Comparison of ENCODE assay signal across 8 mouse cellular contexts in the genomic region with DNA sequence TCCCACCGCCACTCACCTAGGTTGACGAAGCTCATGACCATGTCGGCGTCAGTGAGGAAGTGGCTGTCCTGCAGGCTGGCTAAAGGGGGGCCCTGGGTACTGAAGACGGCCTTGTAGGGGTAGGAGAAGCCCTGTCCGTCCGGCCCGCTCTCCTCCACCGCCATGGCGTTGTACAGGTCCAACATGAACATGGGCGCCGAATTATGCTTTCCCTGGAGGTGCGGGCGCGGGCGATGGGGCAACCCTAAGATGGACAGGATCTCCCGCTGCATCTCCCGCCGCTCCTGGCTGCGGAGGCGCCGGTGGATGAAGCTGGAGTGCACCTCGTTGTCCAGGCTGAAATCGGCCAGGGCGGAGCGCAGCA. TPM values are rescaled to one million over a fixed set of nuclear protein-coding genes. Genes with fewer than 3 reads are reported as not detected.
DNase-seq lines count a peak whose midpoint lies in the region; ATAC-seq and TF ChIP-seq lines count a peak whose summit lies in the region.

No protein-coding gene starts in this region.

- peaks cover 41% of the 10 kb centered on the region for H3K27me3 ChIP-seq in heart, embryonic 14.5 days (ENCODE audit: control insufficient read depth, insufficient read depth, low read length)
- H3K27me3 ChIP-seq in hindbrain, embryonic 12.5 days = peaks cover 97% of the 10 kb centered on the region
- peaks cover 99% of the 10 kb centered on the region for H3K27me3 ChIP-seq in midbrain, embryonic 10.5 days (ENCODE audit: low read depth, poor library complexity, severe bottlenecking)

- no peak for TF ChIP-seq POLR2A in cortical plate, adult 2 months (IDR thresholded peaks at IDR 0.05; ENCODE audit: extremely low read depth, insufficient read depth, low read length)

- peak overlapping the region; percentile 70 to 93 for H3K27ac ChIP-seq in heart, embryonic 14.5 days (replicated peaks in 1 of 2; ENCODE audit: control insufficient read depth in 1 of 2, insufficient read depth in 1 of 2, low read depth in 2 of 2, low read length in 2 of 2)
- H3K27ac ChIP-seq in cortical plate, adult 2 months (ENCODE audit: insufficient read depth, low read length) = no peak overlapping the region
- peak overlapping the region; percentile 56 for H3K27ac ChIP-seq in hindbrain, embryonic 12.5 days
- H3K27ac ChIP-seq in midbrain, embryonic 10.5 days (replicated peaks) = peak overlapping the region; percentile 81

- no peak for DNase-seq in heart, adult 9 months (ENCODE audit: low spot score in 2 of 2)
- DNase-seq in midbrain, embryonic 10.5 days (ENCODE audit: low spot score) = peak; percentile 62
- no peak for DNase-seq in cerebellum, postnatal 25 days
- DNase-seq in right cerebral cortex, postnatal 36 days (ENCODE audit: low spot score in 2 of 2) = no peak
- DNase-seq in cerebellum, adult 8-10 months = no peak

- peak overlapping the region; percentile 88 for H3K4me2 ChIP-seq in heart, embryonic 14.5 days (ENCODE audit: low read length)
- H3K4me2 ChIP-seq in hindbrain, embryonic 12.5 days (replicated peaks) = peak overlapping the region; percentile 83

- WGBS in heart, embryonic 14.5 days = under 1% methylated on average over 26 of the region's 26 CpGs
- WGBS in hindbrain, embryonic 12.5 days = under 1% methylated on average over 26 of the region's 26 CpGs
- WGBS in midbrain, embryonic 10.5 days = 0% methylated on average over 26 of the region's 26 CpGs

- ATAC-seq in heart, embryonic 14.5 days (ENCODE audit: insufficient number of reproducible peaks, insufficient read depth, low FRiP score, low read depth) = no peak; the same call in 1 of the 2 replicates
- no peak for ATAC-seq in hindbrain, embryonic 12.5 days (ENCODE audit: low FRiP score)

- H3K4me3 ChIP-seq in heart, embryonic 14.5 days (ENCODE audit: control insufficient read depth in 1 of 2, insufficient read depth in 1 of 2, low read depth in 1 of 2, low read length in 2 of 2) = peak overlapping the region; percentile 58 to 82
- peak overlapping the region; percentile 38 for H3K4me3 ChIP-seq in cortical plate, adult 2 months (ENCODE audit: insufficient read depth, low read length)
- peak overlapping the region; percentile 38 for H3K4me3 ChIP-seq in hindbrain, embryonic 12.5 days
- peak overlapping the region; percentile 65 for H3K4me3 ChIP-seq in midbrain, embryonic 10.5 days

- TF ChIP-seq CTCF in cortical plate, adult 2 months (IDR thresholded peaks at IDR 0.05; ENCODE audit: extremely low read depth, insufficient read depth, low read length) = no peak

- H3K36me3 ChIP-seq in heart, embryonic 14.5 days (ENCODE audit: control insufficient read depth, insufficient read depth, low read length) = no peaks in the 10 kb centered on the region
- no peaks in the 10 kb centered on the region for H3K36me3 ChIP-seq in hindbrain, embryonic 12.5 days
- no peaks in the 10 kb centered on the region for H3K36me3 ChIP-seq in midbrain, embryonic 10.5 days

- H3K4me1 ChIP-seq in heart, embryonic 14.5 days (ENCODE audit: control insufficient read depth in 2 of 2, insufficient read depth in 2 of 2, low read length in 2 of 2) = peaks cover 8 to 32% of the 10 kb centered on the region in 2 experiments; a peak in 3 of 4 replicates
- no peaks in the 10 kb centered on the region for H3K4me1 ChIP-seq in cortical plate, adult 2 months (ENCODE audit: control insufficient read depth, insufficient read depth, low read length)
- H3K4me1 ChIP-seq in hindbrain, embryonic 12.5 days = peaks cover 65% of the 10 kb centered on the region
- H3K4me1 ChIP-seq in midbrain, embryonic 10.5 days = peaks cover 69% of the 10 kb centered on the region

- peak overlapping the region; percentile 91 for H3K9ac ChIP-seq in heart, embryonic 14.5 days (ENCODE audit: low read length)
- peak overlapping the region; percentile 57 for H3K9ac ChIP-seq in hindbrain, embryonic 12.5 days

- H3K9me3 ChIP-seq in heart, embryonic 14.5 days (ENCODE audit: control insufficient read depth, low read length) = no peaks in the 10 kb centered on the region
- H3K9me3 ChIP-seq in hindbrain, embryonic 12.5 days (replicated peaks) = no peaks in the 10 kb centered on the region
- no peaks in the 10 kb centered on the region for H3K9me3 ChIP-seq in midbrain, embryonic 10.5 days (replicated peaks)

RNA-seq across cellular contexts. Expression of gene Bmp7, which starts 0.5 kb away (rescaled TPM):
- polyA plus RNA-seq in heart, embryonic 14.5 days (2014; fragmentation: Nextera tagmentation; extraction: Ambion mirVana) = 50.5 and 53.7 TPM in 2 replicates
- polyA plus RNA-seq in cortical plate, adult 2 months (2012; rRNA removed) = 8.1 and 9.4 TPM in 2 replicates
- polyA plus RNA-seq in hindbrain, embryonic 12.5 days (2016; fragmentation: Nextera tagmentation; extraction: Ambion mirVana) = 18.3 and 19.0 TPM in 2 replicates
- 14.7 and 14.8 TPM in 2 replicates for polyA plus RNA-seq in midbrain, embryonic 10.5 days (2016; fragmentation: Nextera tagmentation; extraction: Ambion mirVana)

RNA-seq across cellular contexts. Expression of gene Spo11, which starts 37.9 kb away (rescaled TPM):
- polyA plus RNA-seq in heart, embryonic 14.5 days (2014; fragmentation: Nextera tagmentation; extraction: Ambion mirVana) = 0.32 TPM in 1 of 2 replicates, not detected in the other
- 0.36 and 0.67 TPM in 2 replicates for polyA plus RNA-seq in cortical plate, adult 2 months (2012; rRNA removed)
- polyA plus RNA-seq in hindbrain, embryonic 12.5 days (2016; fragmentation: Nextera tagmentation; extraction: Ambion mirVana) = 0.50 and 0.93 TPM in 2 replicates
- polyA plus RNA-seq in midbrain, embryonic 10.5 days (2016; fragmentation: Nextera tagmentation; extraction: Ambion mirVana) = 0.20 and 0.40 TPM in 2 replicates
